Mouse (Mus musculus): ENCODE data around the gene Mrps34.

DNA sequence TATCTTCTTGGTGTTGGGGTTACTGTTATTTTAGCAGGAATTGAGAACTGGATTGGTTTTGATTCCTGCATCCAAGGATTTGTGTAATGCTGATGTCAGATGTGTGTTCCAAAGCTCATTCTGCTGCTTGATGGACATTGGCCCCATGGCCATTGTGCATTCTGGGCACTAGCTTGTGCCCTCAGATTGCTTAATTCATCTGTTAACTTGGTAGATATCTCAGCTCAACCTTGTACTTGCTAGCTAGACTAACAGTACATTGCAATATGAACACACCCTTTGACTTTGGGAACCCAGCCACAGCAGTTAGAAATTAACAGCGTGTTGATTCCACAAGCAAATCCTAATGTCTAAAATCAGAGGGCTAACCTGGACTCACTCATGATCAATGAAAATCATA is 47.5 kb upstream of the Mrps34 start:
- TF ChIP-seq CTCF (IDR thresholded peaks at IDR 0.05; ENCODE audit: low read depth, low read length) (no peak), GATA1 (IDR thresholded peaks at IDR 0.05; ENCODE audit: borderline replicate concordance, low read length) (no peak)
